Mouse (Mus musculus) CH12.LX (cell line): ENCODE data around the gene Psors1c2.

Experiments used
- BHLHE40 ChIP-seq: IDR thresholded peaks from 2 replicates; pipeline ENCODE4 v1.6.1; 2011; ENCODE audit warnings: mild to moderate bottlenecking, low read depth, low read length, improper control_type of control experiment
- CTCF ChIP-seq, 2 experiments: IDR thresholded peaks in 1 of 2; conservative IDR thresholded peaks in 1 of 2; 2 replicates each; pipeline ENCODE4 v1.5.1; 2011 to 2012; ENCODE audit warnings: low read depth in 2 of 2, low read length in 2 of 2, improper control_type of control experiment in 1 of 2, inconsistent platforms in 1 of 2, mild to moderate bottlenecking in 1 of 2, moderate library complexity in 1 of 2
- GABPA ChIP-seq: IDR thresholded peaks from 2 replicates; pipeline ENCODE4 v1.6.1; 2012; ENCODE audit warnings: low read depth, low read length, improper control_type of control experiment, inconsistent platforms; ENCODE audit not compliant: insufficient replicate concordance
- TBP ChIP-seq: conservative IDR thresholded peaks from 2 replicates; pipeline ENCODE4 v1.6.1; 2011; ENCODE audit warnings: low read depth, low read length, improper control_type of control experiment

DNA sequence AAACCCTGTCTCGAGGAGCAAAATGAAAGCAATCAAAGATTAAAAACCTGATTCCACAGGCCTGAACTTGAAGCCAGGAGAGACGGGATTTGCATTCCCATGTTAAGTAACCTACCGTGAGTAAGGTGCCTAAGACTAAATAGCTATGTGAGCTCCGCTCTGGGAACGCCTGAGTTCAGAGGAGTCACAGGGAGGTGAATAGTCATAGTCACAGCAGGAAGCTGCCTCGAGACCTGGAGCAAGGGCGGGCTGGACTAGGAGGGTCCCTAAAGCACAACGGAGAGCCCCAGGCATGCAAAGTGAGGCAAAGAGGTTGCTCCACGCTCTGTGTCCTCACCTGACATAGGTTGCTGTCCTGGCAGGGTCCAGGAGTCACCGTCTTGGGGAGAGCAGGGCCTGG lies 6.5 kb downstream of the Psors1c2 start:
- TF ChIP-seq CTCF (conservative IDR thresholded peaks at IDR 0.05 in 1 of 2, IDR thresholded peaks at IDR 0.05 in 1 of 2; ENCODE audit: low read depth in 2 of 2, low read length in 2 of 2) (no peak), TBP (no peak), GABPA (no peak), BHLHE40 (no peak)
